Mouse (Mus musculus) CH12.LX (cell line): ENCODE measurements around the gene Jup. TPM values are rescaled to one million over a fixed set of nuclear protein-coding genes. Genes with fewer than 3 reads are reported as not detected.

Source experiments
- DNase-seq: peaks from one replicate; pipeline ENCODE4 v3.0.0-alpha.2; 2013; ENCODE audit errors: extremely low read depth
- H3K27ac ChIP-seq: 2 replicates; pipeline ENCODE4 v1.5.1; 2012; ENCODE audit warnings: low read depth, mild to moderate bottlenecking, control low read depth, moderate library complexity; ENCODE audit not compliant: insufficient read depth
- H3K27me3 ChIP-seq: replicated peaks from 2 replicates; pipeline ENCODE3; 2012; ENCODE audit warnings: inconsistent platforms
- H3K36me3 ChIP-seq, 2 experiments: replicated peaks in 1 of 2; 2 replicates each; pipeline versions ENCODE3 to v1.6.1; 2012; ENCODE audit warnings: inconsistent platforms in 1 of 2, low read length in 1 of 2, mild to moderate bottlenecking in 1 of 2, mixed read lengths in 1 of 2, moderate library complexity in 1 of 2; ENCODE audit not compliant: control insufficient read depth in 1 of 2, insufficient read depth in 1 of 2
- H3K4me1 ChIP-seq, 2 experiments: 2 replicates each; pipeline ENCODE4 v1.6.1; 2012; ENCODE audit warnings: inconsistent platforms in 1 of 2, moderate library complexity in 1 of 2; ENCODE audit not compliant: insufficient read depth in 2 of 2, control insufficient read depth in 1 of 2
- H3K4me2 ChIP-seq: 2 replicates; pipeline ENCODE4 v1.6.1; 2012; ENCODE audit warnings: low read depth, mild to moderate bottlenecking, control low read depth; ENCODE audit not compliant: poor library complexity, insufficient read depth, severe bottlenecking
- H3K4me3 ChIP-seq, 3 experiments: fragments of 150-350 bp in 1 of 3; sonication (generic) in 1 of 3; replicated peaks in 1 of 3; 2 replicates each; pipeline versions ENCODE3 to v1.5.1; 2011 to 2012; ENCODE audit warnings: low read depth in 2 of 3, low read length in 2 of 3, mild to moderate bottlenecking in 2 of 3, moderate library complexity in 2 of 3, control low read depth in 1 of 3, improper control_type of control experiment in 1 of 3, inconsistent platforms in 1 of 3, mixed read lengths in 1 of 3; ENCODE audit not compliant: poor library complexity in 1 of 3
- H3K79me2 ChIP-seq: replicated peaks from 2 replicates; pipeline ENCODE4 v1.6.1; 2012; ENCODE audit warnings: mild to moderate bottlenecking, moderate library complexity; ENCODE audit not compliant: control insufficient read depth, poor library complexity, insufficient read depth, severe bottlenecking; ENCODE audit errors: extremely low read depth
- H3K9ac ChIP-seq: 2 replicates; pipeline ENCODE4 v1.6.1; 2012; ENCODE audit warnings: low read depth, mild to moderate bottlenecking, control low read depth, moderate library complexity; ENCODE audit not compliant: insufficient read depth
- H3K9me3 ChIP-seq: replicated peaks from 2 replicates; pipeline ENCODE3; 2012; ENCODE audit warnings: low read length, inconsistent platforms, mixed read lengths
- CTCF ChIP-seq, 2 experiments: IDR thresholded peaks in 1 of 2; conservative IDR thresholded peaks in 1 of 2; 2 replicates each; pipeline ENCODE4 v1.5.1; 2011 to 2012; ENCODE audit warnings: low read depth in 2 of 2, low read length in 2 of 2, improper control_type of control experiment in 1 of 2, inconsistent platforms in 1 of 2, mild to moderate bottlenecking in 1 of 2, moderate library complexity in 1 of 2
- E2F4 ChIP-seq: IDR thresholded peaks from 2 replicates; pipeline ENCODE4 v1.6.1; 2011; ENCODE audit warnings: low read depth, low read length, improper control_type of control experiment; ENCODE audit not compliant: insufficient replicate concordance
- ELF1 ChIP-seq: IDR thresholded peaks from 2 replicates; pipeline ENCODE4 v1.6.1; 2014; ENCODE audit warnings: low read depth, mild to moderate bottlenecking, inconsistent platforms, low read length, improper control_type of control experiment
- HCFC1 ChIP-seq: IDR thresholded peaks from 2 replicates; pipeline ENCODE4 v1.6.1; 2012; ENCODE audit warnings: low read depth, mild to moderate bottlenecking, inconsistent platforms, low read length, improper control_type of control experiment
- JUN ChIP-seq: IDR thresholded peaks from 2 replicates; pipeline ENCODE4 v1.6.1; 2011; ENCODE audit warnings: low read depth, mild to moderate bottlenecking, low read length, improper control_type of control experiment, moderate library complexity; ENCODE audit not compliant: insufficient read depth
- KAT2A ChIP-seq: IDR thresholded peaks from 2 replicates; pipeline ENCODE4 v1.6.1; 2012; ENCODE audit warnings: low read length, improper control_type of control experiment, inconsistent platforms; ENCODE audit not compliant: insufficient replicate concordance
- MAX ChIP-seq: IDR thresholded peaks from 2 replicates; pipeline ENCODE4 v1.6.1; 2011; ENCODE audit warnings: low read length, improper control_type of control experiment
- MAZ ChIP-seq: IDR thresholded peaks from 2 replicates; pipeline ENCODE4 v1.6.1; 2012; ENCODE audit warnings: low read depth, mild to moderate bottlenecking, inconsistent platforms, low read length, improper control_type of control experiment, moderate library complexity
- MXI1 ChIP-seq: IDR thresholded peaks from 2 replicates; pipeline ENCODE4 v1.6.1; 2011; ENCODE audit warnings: mild to moderate bottlenecking, low read depth, low read length, improper control_type of control experiment
- NRF1 ChIP-seq: IDR thresholded peaks from 2 replicates; pipeline ENCODE4 v1.6.1; 2014; ENCODE audit warnings: low read depth, mild to moderate bottlenecking, inconsistent platforms, low read length, improper control_type of control experiment, moderate library complexity
- SMC3 ChIP-seq: IDR thresholded peaks from 2 replicates; pipeline ENCODE4 v1.6.1; 2011; ENCODE audit warnings: low read depth, low read length, improper control_type of control experiment
- TCF12 ChIP-seq: IDR thresholded peaks from 2 replicates; pipeline ENCODE4 v1.6.1; 2014; ENCODE audit warnings: low read depth, mild to moderate bottlenecking, inconsistent platforms, low read length, improper control_type of control experiment
- ZMIZ1 ChIP-seq: IDR thresholded peaks from 2 replicates; pipeline ENCODE4 v1.6.1; 2012; ENCODE audit warnings: low read depth, mild to moderate bottlenecking, inconsistent platforms, low read length, improper control_type of control experiment
- dilution Hi-C: fragments of 300-500 bp; cut with MboI; formaldehyde crosslinking; loops from 2 replicates; pipeline ENCODE4 v1.14.3; 2020; ENCODE audit warnings: low sequenced_read_pairs; ENCODE audit not compliant: extremely low pct_unique_long_range_greater_than_20kb, extremely low pct_ligation_motif_present
- in situ Hi-C: fragments of 300-500 bp; cut with MboI; formaldehyde crosslinking; loops from 3 replicates; pipeline ENCODE4 v1.14.3; 2019; ENCODE audit warnings: low sequenced_read_pairs, low pct_ligation_motif_present, low pct_unique_long_range_greater_than_20kb, mixed read lengths
- polyA plus RNA-seq: library from polyadenylated mRNA; unstranded; fragments of >175 nt; gene quantifications from 2 replicates; pipeline ENCODE4 v1.2.1, GENCODE M21; 2012; ENCODE audit warnings: low read depth; ENCODE audit not compliant: insufficient read length
- total RNA-seq, 2 experiments: library from RNA; depleted of rRNA; stranded (reverse); fragments of 300-350 nt in 1 of 2; fragments of >200 nt in 1 of 2; gene quantifications; 2 replicates each; pipeline ENCODE4 v1.2.3; 2012 to 2014

Gene Jup
- total and polyA plus RNA-seq, 3 experiments, result 0.68 to 1.4 (median 1.1) TPM

DNA sequence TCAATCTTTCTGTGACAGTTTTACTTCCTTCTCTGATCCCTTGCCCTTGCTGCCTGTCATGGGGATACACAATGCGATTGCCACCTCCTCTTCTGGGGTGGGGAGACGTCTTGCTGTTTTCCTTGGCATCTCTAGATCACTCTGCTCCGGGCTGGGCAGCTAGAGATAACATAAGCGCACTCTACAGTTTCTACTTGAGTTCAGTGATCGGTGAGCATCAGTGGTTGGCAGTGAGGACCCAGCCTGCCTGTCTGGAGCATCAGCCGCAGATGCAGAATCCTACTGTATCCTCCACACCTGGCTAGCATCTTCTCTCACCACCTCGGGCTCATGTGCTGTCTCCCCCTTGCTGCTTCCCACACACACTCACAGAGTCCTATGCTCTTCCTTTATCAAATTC is 28.4 kb downstream of the Jup start:
- H3K4me3 ChIP-seq, result no peak overlapping the region
- H3K4me1 ChIP-seq, result peaks cover 0 to 3% of the 10 kb centered on the region in 2 experiments; a peak in 2 of 4 replicates
- H3K9ac ChIP-seq, result no peak overlapping the region
- in situ Hi-C loops, result no loop called here
- no peak overlapping the region for H3K27ac ChIP-seq
- peaks cover 40% of the 10 kb centered on the region for H3K27me3 ChIP-seq
- no peak for TF ChIP-seq JUN
- TF ChIP-seq E2F4, result no peak
- no peak for TF ChIP-seq MXI1
- TF ChIP-seq NRF1, result no peak
- no peak for TF ChIP-seq SMC3
- TF ChIP-seq CTCF (conservative IDR thresholded peaks at IDR 0.05 in 1 of 2, IDR thresholded peaks at IDR 0.05 in 1 of 2; ENCODE audit: low read depth in 2 of 2, low read length in 2 of 2), result no peak
- TF ChIP-seq KAT2A, result no peak
- H3K9me3 ChIP-seq, result no peaks in the 10 kb centered on the region
- H3K79me2 ChIP-seq, result no peaks in the 10 kb centered on the region
- no peak for DNase-seq
- H3K36me3 ChIP-seq, result no peaks in the 10 kb centered on the region
- H3K4me2 ChIP-seq, result no peak overlapping the region
- dilution Hi-C loops, result no loop called here

DNA sequence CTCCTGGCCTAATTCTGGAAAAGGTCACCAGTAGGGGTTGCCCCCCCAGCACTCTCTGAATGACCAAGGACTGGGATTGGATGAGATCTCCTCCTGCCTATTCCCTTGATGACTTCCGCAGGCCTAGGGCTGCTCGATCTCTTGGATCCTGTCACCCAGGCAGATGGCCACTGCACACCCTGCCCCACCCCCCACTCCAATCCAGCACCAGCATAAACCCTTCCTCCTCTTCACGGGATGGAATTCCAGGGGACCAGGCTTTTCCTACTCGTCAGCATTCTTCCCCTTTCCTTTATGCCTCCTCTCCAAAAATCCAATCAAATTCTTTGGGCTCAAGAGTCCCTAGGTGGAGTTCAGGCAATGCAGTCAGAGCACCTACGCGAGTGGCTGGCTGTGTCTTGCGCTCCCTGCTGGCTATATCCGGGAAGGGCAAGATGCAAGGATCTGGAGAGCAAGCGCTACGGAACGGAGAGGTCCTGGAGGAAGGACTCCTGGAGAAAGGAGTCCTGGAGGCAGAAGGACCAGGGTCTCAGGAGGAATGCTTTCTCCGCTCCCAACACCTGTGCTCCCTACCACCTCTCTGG is 34.5 kb downstream of the Jup start:
- Histone ChIP-seq H3K4me2 (no peak overlapping the region), H3K9me3 (no peaks in the 10 kb centered on the region), H3K79me2 (no peaks in the 10 kb centered on the region), H3K4me3 (no peak overlapping the region), H3K27me3 (peaks cover 59% of the 10 kb centered on the region)
- dilution Hi-C loops, result no loop called here
- in situ Hi-C loops, result loop anchor here (5.0 kb wide), 3 partner anchors 44 to 334 kb away; no protein-coding TSS in a partner anchor
- peak; percentile 38 for DNase-seq
- TF ChIP-seq HCFC1, result no peak
- TF ChIP-seq CTCF (conservative IDR thresholded peaks at IDR 0.05 in 1 of 2, IDR thresholded peaks at IDR 0.05 in 1 of 2; ENCODE audit: low read depth in 2 of 2, low read length in 2 of 2), result peak; percentile 16 to 82; a peak in 2 of 4 replicates
- no peak for TF ChIP-seq ZMIZ1
- TF ChIP-seq ELF1, result no peak
- TF ChIP-seq MAZ, result 0 out of 2 replicates have a peak, but pooled peaks have one; percentile 26
- TF ChIP-seq MAX, result no peak
- 0 out of 2 replicates have a peak, but pooled peaks have one; percentile 10 for TF ChIP-seq TCF12
- TF ChIP-seq SMC3, result peak; percentile 24
- TF ChIP-seq, all 38 proteins: peak for 4
- H3K27ac ChIP-seq, result no peak overlapping the region
- H3K4me1 ChIP-seq, result peaks cover 7 to 12% of the 10 kb centered on the region in 2 experiments
- no peak overlapping the region for H3K9ac ChIP-seq
- H3K36me3 ChIP-seq, result no peaks in the 10 kb centered on the region
